9 mouse cellular contexts compared by ENCODE assay signal in the genomic region with DNA sequence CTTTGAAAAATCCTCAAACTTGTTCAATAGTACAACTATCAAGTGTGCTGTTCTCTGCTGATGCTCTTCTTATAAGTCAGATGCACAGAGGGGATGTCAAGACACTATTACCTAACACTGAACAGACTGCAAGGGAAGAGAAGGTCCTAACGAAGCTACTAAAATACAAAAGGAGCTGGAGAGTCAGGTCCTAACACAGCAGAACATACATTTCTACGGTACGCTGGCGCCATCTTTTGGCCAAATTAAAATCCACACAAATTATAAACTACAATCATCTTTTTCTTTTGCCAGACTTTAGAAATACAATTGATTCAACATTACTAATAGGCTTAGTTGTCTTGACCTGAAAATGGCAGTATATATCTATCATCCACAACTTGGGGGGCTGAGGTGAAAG. TPM values are rescaled to one million over a fixed set of nuclear protein-coding genes. Genes with fewer than 3 reads are reported as not detected.
DNase-seq lines count a peak whose midpoint lies in the region; ATAC-seq and TF ChIP-seq lines count a peak whose summit lies in the region.
"Had no signal": no experiment of that assay in that cellular context is flagged by ENCODE, and none has a peak within 500 bp of the region (broad histone marks: within the 10 kb centered on the region; RNA-seq: fewer than 3 reads in every experiment).

No protein-coding gene starts in this region.

- H3K9ac ChIP-seq in forebrain, embryonic 13.5 days = no peak overlapping the region
- H3K9ac ChIP-seq in forebrain, embryonic 12.5 days = no peak overlapping the region
- no peak overlapping the region for H3K9ac ChIP-seq in hindbrain, postnatal 0 days (replicated peaks; ENCODE audit: low read length)
- H3K9ac ChIP-seq in liver, postnatal 0 days (replicated peaks) = no peak overlapping the region
- H3K9ac ChIP-seq: neural tube, embryonic 12.5 days had no signal

- no peak overlapping the region for H3K4me2 ChIP-seq in forebrain, embryonic 13.5 days
- H3K4me2 ChIP-seq in forebrain, embryonic 12.5 days = no peak overlapping the region
- H3K4me2 ChIP-seq in hindbrain, postnatal 0 days (ENCODE audit: low read depth, low read length) = no peak overlapping the region
- H3K4me2 ChIP-seq in liver, postnatal 0 days (ENCODE audit: low read depth, low read length) = no peak overlapping the region
- H3K4me2 ChIP-seq: neural tube, embryonic 12.5 days had no signal

- peaks cover 11% of the 10 kb centered on the region; the same call in 1 of the 2 replicates for H3K36me3 ChIP-seq in forebrain, embryonic 13.5 days (ENCODE audit: poor library complexity, severe bottlenecking)
- H3K36me3 ChIP-seq in forebrain, embryonic 12.5 days (replicated peaks) = peaks cover 12% of the 10 kb centered on the region
- no peaks in the 10 kb centered on the region for H3K36me3 ChIP-seq in hindbrain, postnatal 0 days (ENCODE audit: insufficient read depth, low read length)
- no peaks in the 10 kb centered on the region for H3K36me3 ChIP-seq in liver, postnatal 0 days (replicated peaks; ENCODE audit: insufficient read depth, low read length)
- H3K36me3 ChIP-seq: neural tube, embryonic 12.5 days had no signal

- H3K9me3 ChIP-seq in forebrain, embryonic 13.5 days (replicated peaks) = no peaks in the 10 kb centered on the region
- H3K9me3 ChIP-seq in forebrain, embryonic 12.5 days = no peaks in the 10 kb centered on the region
- H3K9me3 ChIP-seq in hindbrain, postnatal 0 days (ENCODE audit: low read length) = no peaks in the 10 kb centered on the region
- no peaks in the 10 kb centered on the region for H3K9me3 ChIP-seq in liver, postnatal 0 days (ENCODE audit: low read length)
- H3K9me3 ChIP-seq: neural tube, embryonic 12.5 days had no signal

- no peaks in the 10 kb centered on the region for H3K4me1 ChIP-seq in forebrain, embryonic 13.5 days
- H3K4me1 ChIP-seq in forebrain, embryonic 12.5 days = no peaks in the 10 kb centered on the region
- H3K4me1 ChIP-seq in hindbrain, postnatal 0 days (ENCODE audit: insufficient read depth, low read length) = no peaks in the 10 kb centered on the region
- no peaks in the 10 kb centered on the region; the same call in 1 of the 2 replicates for H3K4me1 ChIP-seq in liver, postnatal 0 days (ENCODE audit: insufficient read depth)
- H3K4me1 ChIP-seq: neural tube, embryonic 12.5 days had no signal

- ATAC-seq in forebrain, embryonic 13.5 days = 0 out of 2 replicates have a peak, but pooled peaks have one; percentile 66
- ATAC-seq in forebrain, embryonic 12.5 days (ENCODE audit: low FRiP score) = no peak
- peak; percentile 66 for ATAC-seq in common myeloid progenitor, adult 5-6 weeks (replicated peaks; ENCODE audit: low read depth, poor library complexity, severe bottlenecking)
- peak; percentile 51; the same call in 1 of the 2 replicates for ATAC-seq in hindbrain, postnatal 0 days
- no peak for ATAC-seq in liver, postnatal 0 days

- no peak for TF ChIP-seq EP300 in liver, postnatal 0 days (IDR thresholded peaks at IDR 0.05; ENCODE audit: low read depth)

- H3K27ac ChIP-seq in forebrain, embryonic 13.5 days = no peak overlapping the region
- H3K27ac ChIP-seq in forebrain, embryonic 12.5 days = no peak overlapping the region
- H3K27ac ChIP-seq in hindbrain, postnatal 0 days = no peak overlapping the region
- no peak overlapping the region for H3K27ac ChIP-seq in liver, postnatal 0 days (ENCODE audit: low read depth)
- H3K27ac ChIP-seq: neural tube, embryonic 12.5 days had no signal

- peak; percentile 81 for TF ChIP-seq CTCF in hindbrain, postnatal 0 days (IDR thresholded peaks at IDR 0.05; ENCODE audit: low read depth)
- TF ChIP-seq CTCF in liver, postnatal 0 days (IDR thresholded peaks at IDR 0.05; ENCODE audit: low read depth) = peak; percentile 87

- WGBS in forebrain, embryonic 13.5 days = 7% methylated on average over 4 of the region's 4 CpGs
- 6% methylated on average over 4 of the region's 4 CpGs for WGBS in forebrain, embryonic 12.5 days
- WGBS in hindbrain, postnatal 0 days = 5% methylated on average over 4 of the region's 4 CpGs
- WGBS in liver, postnatal 0 days (ENCODE audit: insufficient replicate concordance) = 3% methylated on average over 4 of the region's 4 CpGs

- H3K27me3 ChIP-seq in forebrain, embryonic 13.5 days = no peaks in the 10 kb centered on the region
- no peaks in the 10 kb centered on the region for H3K27me3 ChIP-seq in forebrain, embryonic 12.5 days
- no peaks in the 10 kb centered on the region for H3K27me3 ChIP-seq in hindbrain, postnatal 0 days (ENCODE audit: insufficient read depth, low read length)
- no peaks in the 10 kb centered on the region for H3K27me3 ChIP-seq in liver, postnatal 0 days (ENCODE audit: insufficient read depth, low read length)
- H3K27me3 ChIP-seq: neural tube, embryonic 12.5 days had no signal

- no peak overlapping the region for H3K4me3 ChIP-seq in forebrain, embryonic 13.5 days
- no peak overlapping the region for H3K4me3 ChIP-seq in forebrain, embryonic 12.5 days (replicated peaks)
- no peak overlapping the region for H3K4me3 ChIP-seq in hindbrain, postnatal 0 days (ENCODE audit: low read length)
- H3K4me3 ChIP-seq in liver, postnatal 0 days (ENCODE audit: low read depth, low read length) = no peak overlapping the region
- H3K4me3 ChIP-seq: neural tube, embryonic 12.5 days had no signal

- DNase-seq in urinary bladder, postnatal 14 days (ENCODE audit: low spot score) = peak; percentile 54
- DNase-seq in urinary bladder, postnatal 10 days (ENCODE audit: low spot score) = no peak
- peak; percentile 82 for DNase-seq in hindbrain, postnatal 0 days (ENCODE audit: low spot score)
- peak; percentile 60 for DNase-seq in liver, postnatal 0 days
- peak; percentile 68 for DNase-seq in right cerebral cortex, postnatal 4 days

RNA-seq across cellular contexts. Expression of gene Akap5, which starts 16.4 kb away (rescaled TPM):
- polyA plus RNA-seq in forebrain, embryonic 13.5 days (2015; fragmentation: Nextera tagmentation; extraction: Ambion mirVana) = 4.5 and 5.3 TPM in 2 replicates
- 5.9 and 6.5 TPM in 2 replicates for polyA plus RNA-seq in forebrain, embryonic 12.5 days (2016; fragmentation: Nextera tagmentation; extraction: Ambion mirVana)
- 0.87 and 1.4 TPM in 2 replicates for total RNA-seq in common myeloid progenitor, adult 5-6 weeks (2017)
- 13.1 and 15.0 TPM in 2 replicates for total RNA-seq in hindbrain, postnatal 0 days (2014; rRNA removed)
- 11.8 and 12.5 TPM in 2 replicates for polyA plus RNA-seq in hindbrain, postnatal 0 days (2015; fragmentation: Nextera tagmentation; extraction: Ambion mirVana)
- polyA plus RNA-seq in liver, postnatal 0 days (2015; fragmentation: Nextera tagmentation; extraction: Ambion mirVana) = 0.20 and 0.22 TPM in 2 replicates

RNA-seq across cellular contexts. Expression of gene Zbtb25, which starts 28.3 kb away (rescaled TPM):
- 18.4 and 18.5 TPM in 2 replicates for polyA plus RNA-seq in forebrain, embryonic 13.5 days (2015; fragmentation: Nextera tagmentation; extraction: Ambion mirVana)
- 20.0 and 22.5 TPM in 2 replicates for polyA plus RNA-seq in forebrain, embryonic 12.5 days (2016; fragmentation: Nextera tagmentation; extraction: Ambion mirVana)
- 18.7 and 33.0 TPM in 2 replicates for total RNA-seq in common myeloid progenitor, adult 5-6 weeks (2017)
- 20.5 and 25.2 TPM in 2 replicates for total RNA-seq in hindbrain, postnatal 0 days (2014; rRNA removed)
- 12.1 and 12.7 TPM in 2 replicates for polyA plus RNA-seq in hindbrain, postnatal 0 days (2015; fragmentation: Nextera tagmentation; extraction: Ambion mirVana)
- polyA plus RNA-seq in liver, postnatal 0 days (2015; fragmentation: Nextera tagmentation; extraction: Ambion mirVana) = 4.3 and 4.4 TPM in 2 replicates

RNA-seq across cellular contexts. Expression of gene Zbtb1, which starts 29.0 kb away (rescaled TPM):
- polyA plus RNA-seq in forebrain, embryonic 13.5 days (2015; fragmentation: Nextera tagmentation; extraction: Ambion mirVana) = 5.5 and 5.6 TPM in 2 replicates
- 8.2 and 8.5 TPM in 2 replicates for polyA plus RNA-seq in forebrain, embryonic 12.5 days (2016; fragmentation: Nextera tagmentation; extraction: Ambion mirVana)
- total RNA-seq in common myeloid progenitor, adult 5-6 weeks (2017) = 21.1 and 27.2 TPM in 2 replicates
- total RNA-seq in hindbrain, postnatal 0 days (2014; rRNA removed) = 3.3 and 3.6 TPM in 2 replicates
- 3.0 and 3.1 TPM in 2 replicates for polyA plus RNA-seq in hindbrain, postnatal 0 days (2015; fragmentation: Nextera tagmentation; extraction: Ambion mirVana)
- 2.4 and 2.6 TPM in 2 replicates for polyA plus RNA-seq in liver, postnatal 0 days (2015; fragmentation: Nextera tagmentation; extraction: Ambion mirVana)

Comparison
In these comparisons a context has a peak if more than half of its experiments do, and no peak if none do; other contexts are left out.
1. ATAC-seq: peak in forebrain, embryonic 13.5 days (single experiment), common myeloid progenitor, adult 5-6 weeks (single experiment) and hindbrain, postnatal 0 days (single experiment); none in forebrain, embryonic 12.5 days (single experiment) and liver, postnatal 0 days (single experiment).